ENCODE assay signal across 18 mouse cellular contexts in the genomic region with DNA sequence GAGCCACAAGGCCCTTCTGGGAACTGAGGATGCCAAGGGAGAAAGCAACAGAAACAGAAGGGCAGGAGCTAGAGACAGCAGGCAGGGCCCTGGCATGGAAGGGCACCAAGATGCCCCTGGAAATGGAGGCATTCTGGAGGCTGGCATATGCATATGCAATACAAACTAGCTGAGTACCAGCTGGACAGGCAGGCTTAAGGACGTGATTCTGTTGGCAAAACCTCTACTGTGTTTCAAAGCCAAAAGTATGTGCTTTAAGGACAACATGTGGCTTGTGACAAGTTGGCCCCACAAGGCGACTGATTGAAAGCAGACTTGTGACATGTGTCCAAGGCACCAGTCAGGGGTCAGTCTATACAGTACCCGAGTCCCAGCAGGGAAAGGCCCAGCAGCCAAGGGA. TPM values are rescaled to one million over a fixed set of nuclear protein-coding genes. Genes with fewer than 3 reads are reported as not detected.
DNase-seq lines count a peak whose midpoint lies in the region; ATAC-seq lines count a peak whose summit lies in the region.
"Had no signal": no experiment of that assay in that cellular context is flagged by ENCODE, and none has a peak within 500 bp of the region (broad histone marks: within the 10 kb centered on the region; RNA-seq: fewer than 3 reads in every experiment).

No protein-coding gene starts in this region.

- DNase-seq in cerebellum, adult 9-11 months = peak; percentile 78
- peak; percentile 67 for DNase-seq in forebrain, embryonic 14.5 days (ENCODE audit: low spot score)
- no peak for DNase-seq in right cerebral cortex, postnatal 25 days
- no peak for DNase-seq in spleen, adult 18-20 months
- DNase-seq in adrenal gland, adult 18-20 months (ENCODE audit: low spot score in 2 of 2) = no peak
- DNase-seq: adrenal gland, postnatal 36 days; gastrocnemius, postnatal 25 days; kidney, adult 8-10 months; kidney, postnatal 36 days; lung, adult 2 months had no signal

- H3K4me2 ChIP-seq in hindbrain, embryonic 16.5 days (ENCODE audit: low read length) = no peak overlapping the region
- H3K4me2 ChIP-seq in hindbrain, embryonic 13.5 days = no peak overlapping the region
- H3K4me2 ChIP-seq in forebrain, embryonic 14.5 days (ENCODE audit: low read length) = no peak overlapping the region
- H3K4me2 ChIP-seq: hindbrain, embryonic 15.5 days; limb, embryonic 15.5 days; midbrain, embryonic 12.5 days; neural tube, embryonic 15.5 days had no signal

- H3K9me3 ChIP-seq in hindbrain, embryonic 16.5 days (ENCODE audit: control insufficient read depth, low read length) = no peaks in the 10 kb centered on the region
- no peaks in the 10 kb centered on the region for H3K9me3 ChIP-seq in hindbrain, embryonic 13.5 days
- no peaks in the 10 kb centered on the region for H3K9me3 ChIP-seq in forebrain, embryonic 14.5 days (replicated peaks; ENCODE audit: control insufficient read depth, low read length)
- H3K9me3 ChIP-seq: hindbrain, embryonic 15.5 days; limb, embryonic 15.5 days; midbrain, embryonic 12.5 days; neural tube, embryonic 15.5 days had no signal

- H3K27ac ChIP-seq in hindbrain, embryonic 16.5 days (ENCODE audit: low read depth, low read length) = peak overlapping the region; percentile 32; the same call in 1 of the 2 replicates
- H3K27ac ChIP-seq in hindbrain, embryonic 13.5 days = no peak overlapping the region
- peak overlapping the region; percentile 65; the same call in 1 of the 2 replicates for H3K27ac ChIP-seq in forebrain, embryonic 14.5 days (ENCODE audit: low read depth, low read length)
- H3K27ac ChIP-seq: hindbrain, embryonic 15.5 days; limb, embryonic 15.5 days; midbrain, embryonic 12.5 days; neural tube, embryonic 15.5 days had no signal

- no peaks in the 10 kb centered on the region for H3K36me3 ChIP-seq in hindbrain, embryonic 16.5 days (ENCODE audit: control insufficient read depth, insufficient read depth, low read length)
- H3K36me3 ChIP-seq in hindbrain, embryonic 13.5 days = no peaks in the 10 kb centered on the region
- H3K36me3 ChIP-seq in forebrain, embryonic 14.5 days (ENCODE audit: control insufficient read depth, insufficient read depth, low read length) = no peaks in the 10 kb centered on the region
- H3K36me3 ChIP-seq: hindbrain, embryonic 15.5 days; limb, embryonic 15.5 days; midbrain, embryonic 12.5 days; neural tube, embryonic 15.5 days had no signal

- peaks cover 22% of the 10 kb centered on the region for H3K4me1 ChIP-seq in hindbrain, embryonic 16.5 days (ENCODE audit: control insufficient read depth, insufficient read depth, low read depth, low read length)
- peaks cover 38% of the 10 kb centered on the region for H3K4me1 ChIP-seq in hindbrain, embryonic 13.5 days (replicated peaks)
- peaks cover 27% of the 10 kb centered on the region for H3K4me1 ChIP-seq in forebrain, embryonic 14.5 days (ENCODE audit: control insufficient read depth, insufficient read depth, low read length)

- 51% methylated on average over 3 of the region's 3 CpGs for WGBS in hindbrain, embryonic 16.5 days
- WGBS in hindbrain, embryonic 13.5 days = 63% methylated on average over 3 of the region's 3 CpGs
- 70% methylated on average over 3 of the region's 3 CpGs for WGBS in forebrain, embryonic 14.5 days

- H3K4me3 ChIP-seq in hindbrain, embryonic 16.5 days (ENCODE audit: low read length) = no peak overlapping the region
- H3K4me3 ChIP-seq in hindbrain, embryonic 13.5 days = no peak overlapping the region
- no peak overlapping the region for H3K4me3 ChIP-seq in forebrain, embryonic 14.5 days (ENCODE audit: low read depth, low read length)
- H3K4me3 ChIP-seq: hindbrain, embryonic 15.5 days; limb, embryonic 15.5 days; midbrain, embryonic 12.5 days; myocyte; neural tube, embryonic 15.5 days had no signal

- ATAC-seq in hindbrain, embryonic 16.5 days = no peak
- ATAC-seq in hindbrain, embryonic 13.5 days (ENCODE audit: low FRiP score) = no peak
- ATAC-seq in cerebellum, adult (ENCODE audit: insufficient number of reproducible peaks, low FRiP score, low TSS enrichment) = 0 out of 2 replicates have a peak, but pooled peaks have one; percentile 7
- no peak for ATAC-seq in forebrain, embryonic 14.5 days

- no peaks in the 10 kb centered on the region for H3K27me3 ChIP-seq in hindbrain, embryonic 16.5 days (replicated peaks; ENCODE audit: control insufficient read depth, insufficient read depth, low read length)
- peaks cover 49% of the 10 kb centered on the region for H3K27me3 ChIP-seq in hindbrain, embryonic 13.5 days
- H3K27me3 ChIP-seq in forebrain, embryonic 14.5 days (replicated peaks; ENCODE audit: control insufficient read depth, insufficient read depth, low read length) = no peaks in the 10 kb centered on the region
- H3K27me3 ChIP-seq: hindbrain, embryonic 15.5 days; limb, embryonic 15.5 days had no signal

- no peak overlapping the region for H3K9ac ChIP-seq in hindbrain, embryonic 16.5 days (ENCODE audit: low read depth, low read length)
- no peak overlapping the region for H3K9ac ChIP-seq in hindbrain, embryonic 13.5 days
- H3K9ac ChIP-seq in forebrain, embryonic 14.5 days (ENCODE audit: low read length) = no peak overlapping the region
- H3K9ac ChIP-seq: hindbrain, embryonic 15.5 days; limb, embryonic 15.5 days; neural tube, embryonic 15.5 days had no signal

RNA-seq across cellular contexts. Expression of gene A530016L24Rik, which starts 52.2 kb away (rescaled TPM):
- polyA plus RNA-seq in hindbrain, embryonic 16.5 days (2015; fragmentation: Nextera tagmentation; extraction: Ambion mirVana) = 0.10 and 0.12 TPM in 2 replicates
- 0.12 TPM in 1 of 2 replicates, not detected in the other for polyA plus RNA-seq in hindbrain, embryonic 13.5 days (2015; fragmentation: Nextera tagmentation; extraction: Ambion mirVana)
- polyA plus RNA-seq in forebrain, embryonic 14.5 days (2014; fragmentation: Nextera tagmentation; extraction: Ambion mirVana) = 0.09 and 0.12 TPM in 2 replicates
- 100 to 1,000 TPM in 1 of 2 experiments, 10 to 100 TPM in 1; 25.0 to 131 TPM for total RNA-seq in adrenal gland, adult 18-20 months (2021)
- polyA plus RNA-seq: midbrain, embryonic 12.5 days had no signal

Comparison
In these comparisons a context has a peak if more than half of its experiments do, and no peak if none do; other contexts are left out.
1. DNase-seq: peak in cerebellum, adult 9-11 months (single experiment) and forebrain, embryonic 14.5 days (single experiment); none in right cerebral cortex, postnatal 25 days (single experiment), spleen, adult 18-20 months (0 of 2) and adrenal gland, adult 18-20 months (0 of 2).